Mouse (Mus musculus) intestine, embryonic 15.5 days (tissue): ENCODE results near the gene Slit3. TPM values are rescaled to one million over a fixed set of nuclear protein-coding genes. Genes with fewer than 3 reads are reported as not detected.

Experiments used
- ATAC-seq: fragments of 200-750 bp; cut with Nextera tagmentation; 2 replicates; pipeline ENCODE4 v1.8.0; 2017; ENCODE audit warnings: moderate TSS enrichment, moderate library complexity
- H3K27ac ChIP-seq: fragments of 300-500 bp; sonication (generic); 2 replicates; pipeline ENCODE4 v1.5.1; 2015; ENCODE audit warnings: mild to moderate bottlenecking, inconsistent platforms
- H3K27me3 ChIP-seq: fragments of 300-500 bp; sonication (generic); replicated peaks from 2 replicates; pipeline ENCODE4 v1.6.1; 2015; ENCODE audit warnings: inconsistent platforms
- H3K36me3 ChIP-seq: fragments of 300-500 bp; sonication (generic); 2 replicates; pipeline ENCODE4 v1.6.1; 2015; ENCODE audit warnings: inconsistent platforms
- H3K4me1 ChIP-seq: fragments of 300-500 bp; sonication (generic); replicated peaks from 2 replicates; pipeline ENCODE4 v1.6.1; 2015; ENCODE audit warnings: inconsistent platforms
- H3K4me2 ChIP-seq: fragments of 300-500 bp; sonication (generic); replicated peaks from 2 replicates; pipeline ENCODE4 v1.6.1; 2015; ENCODE audit warnings: mild to moderate bottlenecking, inconsistent platforms
- H3K4me3 ChIP-seq: fragments of 300-500 bp; sonication (generic); replicated peaks from 2 replicates; pipeline ENCODE4 v1.5.1; 2015; ENCODE audit warnings: inconsistent platforms
- H3K9ac ChIP-seq: fragments of 300-500 bp; sonication (generic); 2 replicates; pipeline ENCODE4 v1.6.1; 2015; ENCODE audit warnings: inconsistent platforms
- H3K9me3 ChIP-seq: fragments of 300-500 bp; sonication (generic); 2 replicates; pipeline ENCODE4 v1.6.1; 2016; ENCODE audit warnings: inconsistent platforms
- WGBS: fragments of 180-500 bp; shearing (Covaris S2); methylation state at CpG from one replicate; pipeline ENCODE4 v1.1.7; 2015; 5-methylcytosine and 5-hydroxymethylcytosine counted together
- polyA plus RNA-seq: library from polyadenylated mRNA; unstranded; fragments of >200 nt; fragmentation: Nextera tagmentation; extraction: Ambion mirVana; gene quantifications from 2 replicates; pipeline ENCODE4 v1.2.1, GENCODE M21; 2015

The Slit3 gene
- polyA plus RNA-seq, 1 experiment from 2014 or later: 15.9 TPM

DNA sequence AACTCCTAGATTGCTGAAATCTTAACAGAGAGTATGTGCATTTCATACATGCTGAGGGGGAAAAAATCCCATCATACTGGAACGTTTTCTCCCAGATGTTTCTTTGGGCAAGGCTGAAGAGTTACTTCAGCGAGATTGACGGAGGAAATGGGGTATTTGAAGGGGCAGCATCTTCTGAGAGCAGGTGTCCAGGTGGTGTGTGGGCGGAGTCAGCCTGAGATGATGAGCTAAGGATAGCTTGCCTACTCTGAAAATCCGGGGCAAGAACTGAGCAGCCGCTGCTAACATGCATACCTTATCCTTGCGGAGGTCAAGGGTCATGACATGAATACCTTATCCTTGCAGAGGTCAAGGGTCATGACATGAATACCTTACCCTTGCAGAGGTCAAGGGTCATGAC, 576.5 kb downstream of the Slit3 start:
- Histone ChIP-seq H3K9ac (no peak overlapping the region), H3K36me3 (no peaks in the 10 kb centered on the region), H3K27me3 (no peaks in the 10 kb centered on the region), H3K9me3 (no peaks in the 10 kb centered on the region), H3K4me1 (no peaks in the 10 kb centered on the region), H3K27ac (no peak overlapping the region), H3K4me3 (no peak overlapping the region), H3K4me2 (no peak overlapping the region)
- 94% methylated on average over 7 of the region's 7 CpGs for WGBS
- no peak for ATAC-seq

DNA sequence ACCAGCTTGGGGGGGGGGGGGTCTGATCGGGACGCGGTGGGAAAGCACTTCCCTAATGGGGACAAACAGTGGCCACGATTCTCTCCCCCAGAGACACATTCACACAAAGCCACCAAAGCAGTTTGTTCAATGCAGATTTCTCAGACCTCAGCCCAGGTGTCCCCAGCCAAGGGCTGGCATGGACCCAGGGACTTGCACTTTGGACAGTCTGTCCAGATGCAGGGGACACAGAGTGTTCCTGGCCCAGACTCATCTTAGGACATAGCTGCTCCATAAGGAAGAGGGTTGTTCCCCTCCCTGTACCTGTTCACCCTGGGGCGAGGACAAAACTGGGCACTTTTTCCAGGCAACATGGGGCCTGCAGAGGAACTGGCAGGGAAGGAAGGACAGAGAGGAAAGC, 577.9 kb downstream of the Slit3 start:
- Histone ChIP-seq H3K9ac (no peak overlapping the region), H3K27me3 (no peaks in the 10 kb centered on the region), H3K4me2 (no peak overlapping the region), H3K36me3 (peaks cover 11% of the 10 kb centered on the region), H3K27ac (no peak overlapping the region), H3K4me1 (no peaks in the 10 kb centered on the region), H3K9me3 (no peaks in the 10 kb centered on the region), H3K4me3 (no peak overlapping the region)
- 91% methylated on average over 5 of the region's 5 CpGs for WGBS
- no peak for ATAC-seq

DNA sequence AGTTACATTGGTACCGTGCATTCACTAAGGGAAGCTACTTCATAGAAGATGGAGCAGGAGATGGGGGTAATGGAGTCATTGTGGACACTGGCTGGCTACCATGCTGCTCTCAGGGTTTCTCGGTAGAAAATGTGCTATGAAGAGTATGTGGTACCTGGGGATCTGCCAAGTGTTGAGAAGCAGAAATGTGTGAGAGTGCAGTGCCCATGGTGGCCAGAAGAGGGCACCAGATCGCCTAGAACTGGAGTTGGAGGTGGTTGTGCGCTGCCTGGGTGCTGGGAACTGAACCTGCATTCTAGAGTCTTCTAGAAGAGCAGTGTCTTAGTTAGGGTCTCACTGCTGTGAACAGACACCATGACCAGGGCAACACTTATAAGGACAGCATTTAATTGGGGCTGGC, 582.4 kb downstream of the Slit3 start:
- Histone ChIP-seq H3K4me1 (no peaks in the 10 kb centered on the region), H3K9ac (no peak overlapping the region), H3K36me3 (peaks cover 11% of the 10 kb centered on the region), H3K27me3 (no peaks in the 10 kb centered on the region), H3K4me2 (no peak overlapping the region), H3K4me3 (no peak overlapping the region), H3K9me3 (no peaks in the 10 kb centered on the region), H3K27ac (no peak overlapping the region)
- ATAC-seq: no peak
- WGBS: 77% methylated on average over 4 of the region's 4 CpGs

DNA sequence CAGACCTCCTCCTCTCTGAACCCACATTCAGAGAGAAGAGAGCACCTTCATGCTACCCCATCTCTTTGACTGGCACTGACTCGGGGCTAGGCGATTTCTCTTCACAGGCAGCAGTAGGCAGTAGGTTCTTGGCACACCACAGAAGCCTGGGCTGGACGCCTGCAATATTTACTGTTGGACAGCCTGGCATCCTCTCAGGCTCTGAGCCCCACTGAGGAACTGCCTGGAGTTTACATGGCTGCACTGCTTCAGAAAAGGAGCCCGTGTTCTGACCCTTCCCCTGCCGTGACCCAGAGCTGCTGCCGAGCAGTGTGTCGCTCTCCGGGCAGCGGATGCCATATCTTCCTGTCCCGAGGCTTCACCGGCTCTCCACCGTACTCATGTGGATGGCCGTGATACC, 583.4 kb downstream of the Slit3 start:
- no peak for ATAC-seq
- Histone ChIP-seq H3K9me3 (no peaks in the 10 kb centered on the region), H3K27ac (no peak overlapping the region), H3K4me3 (no peak overlapping the region), H3K9ac (no peak overlapping the region), H3K4me1 (no peaks in the 10 kb centered on the region), H3K4me2 (no peak overlapping the region), H3K27me3 (no peaks in the 10 kb centered on the region), H3K36me3 (peaks cover 11% of the 10 kb centered on the region)
- 96% methylated on average over 13 of the region's 13 CpGs for WGBS

DNA sequence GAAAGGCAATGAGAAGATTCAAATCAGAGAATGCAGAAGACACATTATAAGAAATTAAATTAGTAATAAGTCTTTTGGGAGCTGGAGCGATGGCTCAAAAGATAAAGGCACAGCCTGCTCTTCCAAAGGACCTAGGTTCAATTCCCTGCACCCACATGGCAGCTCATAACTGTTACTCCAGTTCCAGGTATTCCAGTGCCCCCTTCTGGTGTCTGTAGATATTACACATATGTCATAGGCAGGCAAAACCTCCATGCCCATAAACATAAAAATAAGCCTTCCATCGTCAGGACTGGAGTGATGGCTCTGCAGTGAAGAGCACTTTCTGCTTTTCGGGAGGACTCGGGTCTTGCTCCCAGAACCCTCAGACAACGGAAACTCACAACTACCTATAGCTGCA, 583.9 kb downstream of the Slit3 start:
- no peak overlapping the region for H3K4me3 ChIP-seq

DNA sequence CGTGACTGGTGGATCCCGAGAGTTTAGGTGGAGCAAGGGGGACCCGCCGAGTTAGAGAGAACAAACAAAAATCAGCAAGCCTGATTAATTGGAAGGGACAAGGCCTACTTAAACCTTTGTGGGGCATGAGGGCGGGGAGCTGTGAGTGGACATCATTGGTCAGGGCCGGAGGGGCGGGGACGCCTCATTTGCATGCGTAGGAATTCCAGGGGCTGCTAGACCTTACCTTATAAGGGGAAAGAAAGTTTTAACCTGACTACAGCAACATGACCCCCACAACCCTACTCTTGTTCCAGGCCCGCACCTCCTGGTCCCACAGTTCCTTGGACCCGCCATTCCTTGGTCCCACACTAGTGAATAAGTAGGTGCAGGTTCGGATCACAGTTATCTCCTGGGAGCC, 586.4 kb downstream of the Slit3 start:
- WGBS: 96% methylated on average over 12 of the region's 12 CpGs
- Histone ChIP-seq H3K9ac (no peak overlapping the region), H3K36me3 (peaks cover 11% of the 10 kb centered on the region), H3K27me3 (no peaks in the 10 kb centered on the region), H3K4me1 (no peaks in the 10 kb centered on the region), H3K27ac (no peak overlapping the region), H3K4me3 (no peak overlapping the region), H3K9me3 (no peaks in the 10 kb centered on the region), H3K4me2 (no peak overlapping the region)
- ATAC-seq: no peak

More for the DNA sequence above, 583.9 kb downstream of the Slit3 start:
- H3K9ac ChIP-seq: no peak overlapping the region
- 90% methylated on average over 5 of the region's 5 CpGs for WGBS
- H3K4me1 ChIP-seq: no peaks in the 10 kb centered on the region
- no peak for ATAC-seq
- no peaks in the 10 kb centered on the region for H3K27me3 ChIP-seq
- H3K36me3 ChIP-seq: peaks cover 11% of the 10 kb centered on the region
- no peak overlapping the region for H3K27ac ChIP-seq
- H3K4me2 ChIP-seq: no peak overlapping the region
- no peaks in the 10 kb centered on the region for H3K9me3 ChIP-seq

DNA sequence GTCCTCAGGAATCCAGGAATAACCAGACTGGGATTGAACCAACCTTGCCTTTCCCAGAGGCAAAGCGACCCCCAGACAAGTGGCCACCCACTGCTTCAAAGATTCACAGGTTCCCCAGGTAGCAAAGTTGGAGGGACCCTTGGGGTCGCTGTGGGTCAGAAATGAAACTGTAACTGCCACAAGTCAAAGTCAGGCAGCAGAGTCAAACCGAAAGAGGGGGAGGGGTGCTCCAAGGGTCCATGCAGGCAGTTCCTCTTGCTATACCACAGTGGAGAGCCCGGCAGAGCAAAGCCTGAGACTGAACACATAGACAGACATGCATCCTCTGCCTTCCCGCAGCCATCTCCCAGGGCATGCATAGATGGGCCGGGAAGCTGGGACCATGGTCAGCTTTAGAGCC, 590.3 kb downstream of the Slit3 start:
- H3K36me3 ChIP-seq: no peaks in the 10 kb centered on the region
- no peak for ATAC-seq
- no peak overlapping the region for H3K27ac ChIP-seq
- H3K4me2 ChIP-seq: no peak overlapping the region
- H3K27me3 ChIP-seq: no peaks in the 10 kb centered on the region
- no peaks in the 10 kb centered on the region for H3K9me3 ChIP-seq
- no peaks in the 10 kb centered on the region for H3K4me1 ChIP-seq
- no peak overlapping the region for H3K4me3 ChIP-seq
- H3K9ac ChIP-seq: no peak overlapping the region
- WGBS: 86% methylated on average over 6 of the region's 6 CpGs

DNA sequence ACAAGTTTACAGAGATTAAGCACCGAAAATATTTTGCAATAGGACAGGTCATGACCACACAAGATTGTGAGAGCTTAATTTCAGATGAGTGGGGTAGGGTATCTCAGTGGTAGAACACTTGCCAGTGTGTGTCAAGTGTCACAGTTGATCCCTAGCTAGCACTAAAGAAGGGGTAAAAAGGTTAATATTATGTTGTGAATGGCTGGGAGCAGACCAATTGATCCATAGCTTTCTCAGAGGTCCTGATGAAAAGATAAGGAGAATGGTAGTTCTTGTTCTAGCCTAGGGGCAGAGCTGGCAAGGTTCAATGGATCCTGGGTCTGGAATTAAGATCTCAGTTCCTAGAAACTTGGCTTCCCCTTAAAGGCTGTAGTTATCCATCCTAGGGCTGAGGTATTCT, 597.9 kb downstream of the Slit3 start:
- no peak for ATAC-seq
- no peaks in the 10 kb centered on the region for H3K9me3 ChIP-seq
- no peaks in the 10 kb centered on the region for H3K27me3 ChIP-seq
- WGBS: 80% methylated on average over 1 of the region's 1 CpGs
- H3K4me1 ChIP-seq: no peaks in the 10 kb centered on the region
- no peak overlapping the region for H3K27ac ChIP-seq
- H3K4me3 ChIP-seq: no peak overlapping the region
- no peak overlapping the region for H3K9ac ChIP-seq
- H3K36me3 ChIP-seq: no peaks in the 10 kb centered on the region
- H3K4me2 ChIP-seq: no peak overlapping the region

DNA sequence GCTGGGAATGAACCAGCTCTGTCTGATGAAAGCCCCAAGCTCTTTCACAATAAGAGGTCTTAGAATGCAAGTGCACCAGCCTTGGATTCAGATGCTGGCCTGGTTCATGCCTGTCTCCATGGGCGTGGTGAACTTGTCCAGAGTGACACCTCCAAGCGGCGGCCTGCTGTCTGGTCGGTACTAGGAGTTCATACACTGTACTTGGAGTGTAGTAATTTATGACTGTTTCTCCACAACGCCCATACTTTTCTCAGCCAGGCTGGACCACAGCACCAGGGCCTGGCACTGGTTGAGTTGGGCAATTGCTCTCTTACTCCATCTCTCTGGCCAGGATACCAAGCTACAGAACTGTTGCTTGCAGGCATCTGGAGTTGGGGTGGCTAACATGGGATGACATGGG, 602.9 kb downstream of the Slit3 start:
- ATAC-seq: no peak
- H3K27me3 ChIP-seq: no peaks in the 10 kb centered on the region
- no peaks in the 10 kb centered on the region for H3K9me3 ChIP-seq
- no peak overlapping the region for H3K4me2 ChIP-seq
- WGBS: 81% methylated on average over 5 of the region's 5 CpGs
- H3K36me3 ChIP-seq: no peaks in the 10 kb centered on the region
- H3K4me3 ChIP-seq: no peak overlapping the region
- H3K27ac ChIP-seq: no peak overlapping the region
- no peaks in the 10 kb centered on the region for H3K4me1 ChIP-seq
- H3K9ac ChIP-seq: no peak overlapping the region

DNA sequence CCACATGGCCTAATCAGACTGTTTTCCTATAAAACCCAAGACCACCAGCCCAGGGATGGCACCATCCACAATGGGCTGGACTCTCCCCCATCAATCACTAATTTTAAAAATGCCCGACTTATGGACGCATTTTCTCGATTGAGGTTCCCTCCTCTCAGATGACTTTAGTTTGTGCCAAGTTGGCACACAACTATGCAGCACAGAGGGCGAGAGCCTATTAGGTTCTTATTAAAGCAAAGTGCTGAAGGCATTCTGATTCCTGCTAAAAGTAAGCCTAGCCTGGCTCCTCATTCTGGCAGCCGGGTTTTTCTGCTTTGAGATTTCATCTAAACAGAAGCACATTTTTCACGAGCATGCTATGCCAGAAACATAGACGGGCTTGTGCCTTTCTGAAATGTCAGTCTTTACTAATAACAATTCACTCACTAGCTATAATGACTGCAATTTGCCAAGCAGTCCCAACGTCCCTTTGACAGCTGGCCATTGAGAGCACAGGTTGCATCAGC, 605.4 kb downstream of the Slit3 start:
- Histone ChIP-seq H3K4me1 (no peaks in the 10 kb centered on the region), H3K9ac (no peak overlapping the region), H3K27ac (no peak overlapping the region), H3K4me2 (no peak overlapping the region), H3K4me3 (no peak overlapping the region), H3K36me3 (no peaks in the 10 kb centered on the region), H3K27me3 (no peaks in the 10 kb centered on the region), H3K9me3 (no peaks in the 10 kb centered on the region)
- WGBS: 77% methylated on average over 8 of the region's 8 CpGs
- no peak for ATAC-seq

DNA sequence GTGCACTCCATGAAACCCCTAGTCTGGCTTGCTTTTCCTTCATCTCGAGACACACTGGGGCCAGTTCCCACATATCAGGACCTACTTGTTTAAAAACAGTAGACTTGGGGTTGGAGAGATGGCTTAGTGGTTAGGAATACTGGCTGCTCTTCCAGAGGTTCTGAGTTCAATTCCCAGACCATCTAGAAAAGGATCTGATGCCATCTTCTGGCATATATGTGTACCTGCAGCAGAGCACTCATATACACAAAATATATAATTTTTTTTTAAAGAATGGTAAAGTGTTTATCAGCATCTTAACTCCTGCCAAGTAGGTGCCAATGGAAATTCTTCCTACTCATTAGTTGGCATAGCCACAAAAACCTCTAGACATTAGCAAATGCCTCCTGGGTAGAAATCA, 607.2 kb downstream of the Slit3 start:
- Histone ChIP-seq H3K27me3 (no peaks in the 10 kb centered on the region), H3K36me3 (no peaks in the 10 kb centered on the region), H3K4me1 (no peaks in the 10 kb centered on the region), H3K4me2 (no peak overlapping the region), H3K9me3 (no peaks in the 10 kb centered on the region), H3K9ac (no peak overlapping the region), H3K27ac (no peak overlapping the region), H3K4me3 (no peak overlapping the region)
- ATAC-seq: no peak
- 88% methylated on average over 1 of the region's 1 CpGs for WGBS

DNA sequence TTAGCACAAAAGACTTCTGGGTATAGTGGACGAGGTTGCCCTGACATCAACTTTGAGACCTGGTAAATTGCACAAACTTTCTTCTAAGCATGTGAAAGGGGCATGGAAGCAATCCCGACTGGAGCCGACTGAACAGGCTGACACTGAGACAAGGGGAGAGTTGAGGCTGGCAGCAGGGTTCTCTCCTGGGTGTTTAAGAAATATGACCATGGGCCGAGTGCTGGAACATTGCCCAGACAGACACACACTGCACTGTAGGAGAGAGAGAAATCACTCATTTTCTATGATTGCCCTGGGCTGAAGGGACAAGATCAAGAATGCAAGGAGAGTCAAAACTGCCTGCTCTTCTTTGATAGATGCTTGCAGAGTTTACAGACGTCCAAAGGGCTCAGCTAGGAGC, 608.2 kb downstream of the Slit3 start:
- no peaks in the 10 kb centered on the region for H3K9me3 ChIP-seq
- H3K27me3 ChIP-seq: no peaks in the 10 kb centered on the region
- no peak overlapping the region for H3K4me3 ChIP-seq
- H3K4me1 ChIP-seq: no peaks in the 10 kb centered on the region
- 33% methylated on average over 5 of the region's 5 CpGs for WGBS
- H3K4me2 ChIP-seq: no peak overlapping the region
- ATAC-seq: no peak
- no peaks in the 10 kb centered on the region for H3K36me3 ChIP-seq
- H3K27ac ChIP-seq: no peak overlapping the region
- H3K9ac ChIP-seq: no peak overlapping the region

DNA sequence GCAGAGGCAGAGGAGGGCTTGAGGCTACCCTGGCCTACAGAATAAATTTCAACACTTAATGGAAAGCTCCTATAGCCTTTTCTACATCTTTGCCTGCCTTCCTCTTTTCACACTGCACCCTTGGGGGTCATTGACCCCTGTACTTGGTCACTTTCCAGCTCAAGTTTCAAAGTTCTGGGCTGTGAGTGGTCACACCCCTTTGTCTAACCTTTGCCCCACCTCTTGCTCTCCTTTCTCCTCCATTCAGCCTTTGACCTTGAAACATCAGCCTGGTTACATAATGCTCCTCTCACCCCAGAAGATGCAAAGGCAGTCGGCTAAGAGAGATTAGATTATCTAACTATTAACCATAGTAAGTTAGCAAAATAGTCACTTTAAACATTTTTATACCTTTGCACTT, 611.3 kb downstream of the Slit3 start:
- H3K36me3 ChIP-seq: no peaks in the 10 kb centered on the region
- H3K9ac ChIP-seq: no peak overlapping the region
- H3K9me3 ChIP-seq: no peaks in the 10 kb centered on the region
- no peak overlapping the region for H3K4me2 ChIP-seq
- no peak overlapping the region for H3K4me3 ChIP-seq
- ATAC-seq: peak; percentile 39
- no peak overlapping the region for H3K27ac ChIP-seq
- no peaks in the 10 kb centered on the region for H3K27me3 ChIP-seq
- 42% methylated on average over 1 of the region's 1 CpGs for WGBS
- 0 out of 2 replicates have a peak, but pooled peaks cover 3% of the 10 kb centered on the region for H3K4me1 ChIP-seq
